Mouse (Mus musculus) forebrain, embryonic 14.5 days (tissue): ENCODE data around the gene Abl2. TPM values are rescaled to one million over a fixed set of nuclear protein-coding genes. Genes with fewer than 3 reads are reported as not detected.
"Not testable (repeated sequence)": the region's sequence is repeated elsewhere in the genome, so short reads cannot be mapped to it uniquely, and the experiment has no call there.

Source experiments
- ATAC-seq: fragments of 200-750 bp; cut with Nextera tagmentation; 2 replicates; pipeline ENCODE4 v1.8.0; 2017; ENCODE audit warnings: mild to moderate bottlenecking, moderate library complexity
- DNase-seq: peaks from one replicate; pipeline ENCODE4 v3.0.0-alpha.2; 2015; ENCODE audit warnings: low spot score
- H3K27ac ChIP-seq: fragments of 300-500 bp; sonication (generic); 2 replicates; pipeline ENCODE4 v1.5.1; 2014; ENCODE audit warnings: low read depth, mild to moderate bottlenecking, control low read depth, low read length, moderate library complexity
- H3K27me3 ChIP-seq: fragments of 300-500 bp; sonication (generic); replicated peaks from 2 replicates; pipeline ENCODE4 v1.6.1; 2014; ENCODE audit warnings: low read length, control low read depth, mixed read lengths; ENCODE audit not compliant: control insufficient read depth, insufficient read depth
- H3K36me3 ChIP-seq: fragments of 300-500 bp; sonication (generic); 2 replicates; pipeline ENCODE4 v1.6.1; 2014; ENCODE audit warnings: low read length, control low read depth; ENCODE audit not compliant: control insufficient read depth, insufficient read depth
- H3K4me1 ChIP-seq: fragments of 300-500 bp; sonication (generic); 2 replicates; pipeline ENCODE4 v1.6.1; 2014; ENCODE audit warnings: antibody characterized with exemption, low read length, control low read depth; ENCODE audit not compliant: control insufficient read depth, insufficient read depth
- H3K4me2 ChIP-seq: fragments of 300-500 bp; sonication (generic); 2 replicates; pipeline ENCODE4 v1.6.1; 2014; ENCODE audit warnings: mild to moderate bottlenecking, control low read depth, low read length
- H3K4me3 ChIP-seq: fragments of 300-500 bp; sonication (generic); 2 replicates; pipeline ENCODE4 v1.5.1; 2014; ENCODE audit warnings: low read depth, low read length, control low read depth
- H3K9ac ChIP-seq: fragments of 300-500 bp; sonication (generic); 2 replicates; pipeline ENCODE4 v1.6.1; 2014; ENCODE audit warnings: mild to moderate bottlenecking, low read length, control low read depth, moderate library complexity
- H3K9me3 ChIP-seq: fragments of 300-500 bp; sonication (generic); replicated peaks from 2 replicates; pipeline ENCODE4 v1.6.1; 2016; ENCODE audit warnings: low read length, control low read depth, mixed read lengths; ENCODE audit not compliant: control insufficient read depth
- whole genome bisulfite sequencing: fragments of 180-500 bp; shearing (Covaris S2); extraction: QIAGEN DNeasy Blood & Tissue Kit; methylation state at CpG from one replicate; pipeline ENCODE4 v1.1.7; 2014; 5-methylcytosine and 5-hydroxymethylcytosine counted together
- polyA plus RNA-seq: library from polyadenylated mRNA; unstranded; fragments of >200 nt; fragmentation: Nextera tagmentation; extraction: Ambion mirVana; gene quantifications from 2 replicates; pipeline ENCODE4 v1.2.1, GENCODE M21; 2014

Abl2 gene
- polyA plus RNA-seq, 1 experiment from 2014 or later = 5.7 TPM

GRCm38 (mm10) chr1:156650631-156651030 lies 92.0 kb downstream of the Abl2 start:
- H3K27me3 ChIP-seq = no peaks in the 10 kb centered on the region
- H3K36me3 ChIP-seq = 0 out of 2 replicates have a peak, but pooled peaks cover 2% of the 10 kb centered on the region
- H3K27ac ChIP-seq = no peak overlapping the region
- H3K4me3 ChIP-seq = no peak overlapping the region
- H3K4me1 ChIP-seq = no peaks in the 10 kb centered on the region
- H3K4me2 ChIP-seq = no peak overlapping the region
- ATAC-seq = no peak
- WGBS = 84% methylated on average over 9 of the region's 9 CpGs
- no peak overlapping the region for H3K9ac ChIP-seq
- DNase-seq = no peak
- H3K9me3 ChIP-seq = no peaks in the 10 kb centered on the region

- Histone ChIP-seq H3K9ac (no peak overlapping the region), H3K27me3 (no peaks in the 10 kb centered on the region), H3K4me3 (no peak overlapping the region), H3K4me1 (no peaks in the 10 kb centered on the region), H3K4me2 (no peak overlapping the region), H3K36me3 (0 out of 2 replicates have a peak, but pooled peaks cover 6% of the 10 kb centered on the region), H3K9me3 (no peaks in the 10 kb centered on the region), H3K27ac (no peak overlapping the region)
- ATAC-seq = no peak; the same call in 1 of the 2 replicates
- WGBS = 70% methylated on average over 6 of the region's 6 CpGs
- peak; percentile 23 for DNase-seq
Measured at GRCm38 (mm10) chr1:156652189-156652822, 93.7 kb downstream of the Abl2 start.

GRCm38 (mm10) chr1:156654735-156655530 lies 96.3 kb downstream of the Abl2 start:
- Histone ChIP-seq H3K36me3 (0 out of 2 replicates have a peak, but pooled peaks cover 4% of the 10 kb centered on the region), H3K9me3 (no peaks in the 10 kb centered on the region), H3K4me1 (no peaks in the 10 kb centered on the region), H3K4me2 (no peak overlapping the region), H3K9ac (no peak overlapping the region), H3K27ac (no peak overlapping the region), H3K27me3 (no peaks in the 10 kb centered on the region), H3K4me3 (no peak overlapping the region)
- 78% methylated on average over 13 of the region's 13 CpGs for WGBS
- no peak for DNase-seq
- no peak for ATAC-seq

DNA sequence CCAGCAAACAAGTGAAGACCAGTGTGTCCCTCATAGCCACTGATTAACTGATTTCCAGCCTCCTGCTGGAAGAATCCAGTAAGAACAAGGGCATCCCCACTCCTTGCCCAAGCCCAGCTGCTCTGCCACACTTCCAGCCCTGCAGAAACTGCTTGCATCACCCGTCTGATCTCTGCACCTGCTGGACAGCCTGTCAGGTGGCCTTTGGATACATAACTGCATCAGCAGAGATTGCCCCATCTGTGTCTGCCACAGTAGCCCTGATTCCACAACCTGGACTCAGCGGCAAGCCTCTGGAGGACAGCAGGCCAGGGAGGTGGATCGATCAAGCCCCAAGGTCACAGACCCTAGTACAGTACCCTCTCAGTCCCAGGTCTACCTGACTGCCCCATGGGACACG lies 98.9 kb downstream of the Abl2 start:
- ATAC-seq = 0 out of 2 replicates have a peak, but pooled peaks have one; percentile 19
- H3K27me3 ChIP-seq = no peaks in the 10 kb centered on the region
- H3K27ac ChIP-seq = no peak overlapping the region
- H3K9ac ChIP-seq = no peak overlapping the region
- 0 out of 2 replicates have a peak, but pooled peaks cover 4% of the 10 kb centered on the region for H3K36me3 ChIP-seq
- no peak overlapping the region for H3K4me3 ChIP-seq
- WGBS = 85% methylated on average over 4 of the region's 4 CpGs
- H3K4me1 ChIP-seq = no peaks in the 10 kb centered on the region
- no peaks in the 10 kb centered on the region for H3K9me3 ChIP-seq
- DNase-seq = no peak
- H3K4me2 ChIP-seq = no peak overlapping the region

DNA sequence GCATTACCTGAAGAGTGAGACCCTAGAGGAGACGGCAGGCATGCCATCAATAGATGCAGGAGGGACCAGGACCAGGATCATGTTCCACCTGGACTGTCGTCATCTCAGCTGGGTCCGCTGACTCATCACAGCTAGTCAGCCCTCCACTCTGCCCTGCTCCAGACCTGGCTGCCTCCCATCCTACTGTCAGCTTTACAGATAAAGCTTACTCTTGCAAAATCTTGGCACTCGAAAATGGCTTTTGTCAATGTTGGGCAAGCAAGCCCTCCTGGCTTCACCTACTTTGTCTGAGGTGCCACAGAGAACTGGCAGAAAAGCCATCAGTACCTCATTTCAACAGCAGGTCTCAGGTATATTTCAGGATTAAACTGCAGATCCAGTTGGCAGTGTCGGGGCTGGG lies 100.1 kb downstream of the Abl2 start:
- DNase-seq = no peak
- H3K27ac ChIP-seq = no peak overlapping the region
- H3K4me3 ChIP-seq = no peak overlapping the region
- no peaks in the 10 kb centered on the region for H3K27me3 ChIP-seq
- no peaks in the 10 kb centered on the region for H3K9me3 ChIP-seq
- WGBS = 85% methylated on average over 5 of the region's 5 CpGs
- no peak overlapping the region for H3K4me2 ChIP-seq
- H3K36me3 ChIP-seq = 0 out of 2 replicates have a peak, but pooled peaks cover 4% of the 10 kb centered on the region
- no peaks in the 10 kb centered on the region for H3K4me1 ChIP-seq
- ATAC-seq = no peak
- no peak overlapping the region for H3K9ac ChIP-seq

DNA sequence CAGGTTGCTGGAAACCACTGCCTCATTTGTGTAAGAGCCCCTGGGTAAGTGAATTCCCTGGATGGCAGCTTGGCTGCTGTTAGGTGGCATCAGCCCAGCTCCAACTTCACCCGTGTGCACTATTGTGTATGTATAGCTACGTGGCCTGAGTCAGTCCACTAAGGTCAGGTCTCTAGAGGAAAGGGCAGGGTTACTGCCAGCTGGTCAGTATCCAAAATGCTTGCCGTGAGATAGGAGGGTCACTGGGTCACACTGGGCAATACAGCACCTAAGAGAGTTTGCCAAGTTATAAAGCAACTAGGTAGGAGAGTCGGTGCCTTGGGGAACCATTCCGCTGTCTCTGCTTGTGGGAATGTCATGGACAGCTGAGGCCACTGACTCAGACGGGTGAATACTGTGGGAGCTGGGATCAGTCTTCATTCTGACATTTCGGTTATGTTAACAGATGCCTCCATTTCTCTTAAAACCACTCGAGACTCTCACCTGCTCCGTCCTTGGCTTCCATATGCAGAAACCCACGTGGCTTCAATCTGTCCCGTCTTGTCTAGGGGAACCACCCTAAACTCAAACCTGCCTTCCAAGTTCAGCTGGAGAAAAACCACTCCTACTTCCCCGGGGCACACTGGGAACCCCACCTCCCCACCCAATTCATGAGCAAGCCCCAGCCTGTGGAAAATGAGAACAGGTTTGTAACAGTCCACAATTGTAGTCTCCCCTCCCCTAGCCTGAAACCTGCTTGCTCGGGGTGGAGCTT lies 101.5 kb downstream of the Abl2 start:
- Histone ChIP-seq H3K27ac (no peak overlapping the region), H3K9me3 (no peaks in the 10 kb centered on the region), H3K36me3 (0 out of 2 replicates have a peak, but pooled peaks cover 4% of the 10 kb centered on the region), H3K4me1 (no peaks in the 10 kb centered on the region), H3K4me3 (no peak overlapping the region), H3K27me3 (no peaks in the 10 kb centered on the region), H3K9ac (no peak overlapping the region), H3K4me2 (no peak overlapping the region)
- no peak for ATAC-seq
- 89% methylated on average over 13 of the region's 13 CpGs for WGBS
- no peak for DNase-seq

DNA sequence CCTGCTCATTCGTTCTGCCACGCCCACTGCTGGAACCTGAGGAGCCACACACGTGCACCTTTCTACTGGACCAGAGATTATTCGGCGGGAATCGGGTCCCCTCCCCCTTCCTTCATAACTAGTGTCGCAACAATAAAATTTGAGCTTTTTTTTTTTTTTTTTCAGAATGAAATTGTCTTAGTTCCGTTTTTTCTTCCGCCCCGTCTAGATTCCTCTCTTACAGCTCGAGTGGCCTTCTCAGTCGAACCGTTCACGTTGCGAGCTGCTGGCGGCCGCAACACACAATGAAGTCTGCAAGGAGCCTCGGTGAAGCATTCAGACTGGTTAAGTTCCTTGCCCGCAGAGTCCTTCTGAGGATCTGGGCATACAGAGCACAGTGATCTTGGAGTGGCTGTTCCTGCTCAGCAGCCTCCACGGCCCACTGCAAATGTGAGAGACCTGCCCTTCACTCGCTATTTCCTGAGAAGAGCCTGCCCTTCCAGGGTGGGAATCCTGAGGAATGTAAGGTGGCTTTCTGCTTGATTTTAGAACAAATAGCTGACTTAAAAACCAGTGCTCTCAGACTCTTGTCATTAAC lies 102.2 kb downstream of the Abl2 start:
- not testable (repeated sequence) for H3K4me1 ChIP-seq, H3K9ac ChIP-seq, H3K4me2 ChIP-seq, H3K27ac ChIP-seq, H3K36me3 ChIP-seq, H3K9me3 ChIP-seq, ATAC-seq, H3K27me3 ChIP-seq, H3K4me3 ChIP-seq, DNase-seq
- WGBS = 77% methylated on average over 19 of the region's 21 CpGs

GRCm38 (mm10) chr1:156665777-156666176 lies 107.2 kb downstream of the Abl2 start:
- Histone ChIP-seq H3K9me3 (no peaks in the 10 kb centered on the region), H3K27me3 (no peaks in the 10 kb centered on the region), H3K4me3 (no peak overlapping the region), H3K27ac (no peak overlapping the region), H3K4me2 (no peak overlapping the region), H3K36me3 (no peaks in the 10 kb centered on the region), H3K9ac (no peak overlapping the region), H3K4me1 (no peaks in the 10 kb centered on the region)
- DNase-seq = no peak
- 90% methylated on average over 8 of the region's 8 CpGs for WGBS
- ATAC-seq = no peak
